Comparison of ENCODE assay signal across 21 mouse cellular contexts in genomic region chr2:161470844-161471243, GRCm38 (mm10).
DNase-seq lines count a peak whose midpoint lies in the region; ATAC-seq and TF ChIP-seq lines count a peak whose summit lies in the region.
"Had no signal": no experiment of that assay in that cellular context is flagged by ENCODE, and none has a peak within 500 bp of the region (broad histone marks: within the 10 kb centered on the region; RNA-seq: fewer than 3 reads in every experiment).

No protein-coding gene starts in this region.

- H3K36me3 ChIP-seq in forebrain, embryonic 13.5 days (ENCODE audit: poor library complexity, severe bottlenecking) = no peaks in the 10 kb centered on the region
- H3K36me3 ChIP-seq in forebrain, embryonic 12.5 days (replicated peaks) = no peaks in the 10 kb centered on the region
- H3K36me3 ChIP-seq in forebrain, postnatal 0 days (ENCODE audit: insufficient read depth) = no peaks in the 10 kb centered on the region
- H3K36me3 ChIP-seq: embryonic facial prominence, embryonic 12.5 days; heart, embryonic 15.5 days; hindbrain, embryonic 13.5 days had no signal

- no peaks in the 10 kb centered on the region for H3K9me3 ChIP-seq in forebrain, embryonic 13.5 days (replicated peaks)
- H3K9me3 ChIP-seq in forebrain, embryonic 12.5 days = no peaks in the 10 kb centered on the region
- no peaks in the 10 kb centered on the region for H3K9me3 ChIP-seq in forebrain, postnatal 0 days (ENCODE audit: low read length)
- H3K9me3 ChIP-seq: embryonic facial prominence, embryonic 12.5 days; heart, embryonic 15.5 days; hindbrain, embryonic 13.5 days had no signal

- peak; percentile 3 for DNase-seq in layer of hippocampus, adult 9-10 months (ENCODE audit: low spot score)
- DNase-seq in layer of hippocampus, postnatal 36 days = no peak
- peak; percentile 72 for DNase-seq in brain, embryonic 14.5 days (ENCODE audit: low read depth)
- peak; percentile 70 for DNase-seq in forebrain, postnatal 0 days
- no peak for DNase-seq in urinary bladder, postnatal 36 days (ENCODE audit: low spot score in 2 of 2)
- DNase-seq: adrenal gland, postnatal 14 days; cerebellum, adult 11 months; gastrocnemius, postnatal 14 days; heart, adult 2 months; heart, postnatal 14 days; kidney, adult 11 months had no signal

- H3K4me1 ChIP-seq in forebrain, embryonic 13.5 days = no peaks in the 10 kb centered on the region
- H3K4me1 ChIP-seq in forebrain, embryonic 12.5 days = no peaks in the 10 kb centered on the region
- no peaks in the 10 kb centered on the region for H3K4me1 ChIP-seq in forebrain, postnatal 0 days (ENCODE audit: insufficient read depth)
- H3K4me1 ChIP-seq: embryonic facial prominence, embryonic 12.5 days; heart, embryonic 15.5 days; hindbrain, embryonic 13.5 days had no signal

- no peak for TF ChIP-seq POLR2A in brain, embryonic 14.5 days (IDR thresholded peaks at IDR 0.05; ENCODE audit: borderline replicate concordance, extremely low read depth, insufficient read depth, insufficient read length, poor library complexity, severe bottlenecking)

- H3K27me3 ChIP-seq in forebrain, embryonic 13.5 days = no peaks in the 10 kb centered on the region
- no peaks in the 10 kb centered on the region for H3K27me3 ChIP-seq in forebrain, embryonic 12.5 days
- no peaks in the 10 kb centered on the region for H3K27me3 ChIP-seq in forebrain, postnatal 0 days (ENCODE audit: insufficient read depth, low read length)
- H3K27me3 ChIP-seq: CH12.LX; heart, embryonic 15.5 days; hindbrain, embryonic 13.5 days; Patski had no signal

- TF ChIP-seq CTCF in brain, embryonic 14.5 days (IDR thresholded peaks at IDR 0.05; ENCODE audit: borderline replicate concordance, extremely low read depth, insufficient read depth, insufficient read length) = no peak
- no peak for TF ChIP-seq CTCF in forebrain, postnatal 0 days (IDR thresholded peaks at IDR 0.05; ENCODE audit: low read depth)

- H3K4me2 ChIP-seq in forebrain, embryonic 13.5 days = no peak overlapping the region
- no peak overlapping the region for H3K4me2 ChIP-seq in forebrain, embryonic 12.5 days
- no peak overlapping the region for H3K4me2 ChIP-seq in forebrain, postnatal 0 days (ENCODE audit: low read depth)
- H3K4me2 ChIP-seq: embryonic facial prominence, embryonic 12.5 days; heart, embryonic 11.5 days; heart, embryonic 15.5 days; hindbrain, embryonic 13.5 days had no signal

- 79% methylated on average over 5 of the region's 5 CpGs for WGBS in forebrain, embryonic 13.5 days
- WGBS in forebrain, embryonic 12.5 days = 87% methylated on average over 5 of the region's 5 CpGs
- 57% methylated on average over 5 of the region's 5 CpGs for WGBS in forebrain, postnatal 0 days

- no peak overlapping the region for H3K27ac ChIP-seq in forebrain, embryonic 13.5 days
- H3K27ac ChIP-seq in forebrain, embryonic 12.5 days = no peak overlapping the region
- H3K27ac ChIP-seq in forebrain, postnatal 0 days (ENCODE audit: low read depth, low read length) = 0 out of 2 replicates have a peak overlapping the region, but pooled peaks have one; percentile 9
- H3K27ac ChIP-seq: embryonic facial prominence, embryonic 12.5 days; heart, adult 2 months; heart, embryonic 15.5 days; hindbrain, embryonic 13.5 days; hindbrain, postnatal 0 days had no signal

- ATAC-seq in forebrain, embryonic 13.5 days = peak; percentile 57; the same call in 1 of the 2 replicates
- no peak for ATAC-seq in forebrain, embryonic 12.5 days (ENCODE audit: low FRiP score)
- ATAC-seq in forebrain, postnatal 0 days = peak; percentile 61
- ATAC-seq: activated CD4-positive, CD25-positive, alpha-beta regulatory T cell, adult 4 months; Patski had no signal

- no peak overlapping the region for H3K4me3 ChIP-seq in forebrain, embryonic 13.5 days
- H3K4me3 ChIP-seq in forebrain, embryonic 12.5 days (replicated peaks) = no peak overlapping the region
- no peak overlapping the region for H3K4me3 ChIP-seq in forebrain, postnatal 0 days (ENCODE audit: low read depth, low read length)
- H3K4me3 ChIP-seq: embryonic facial prominence, embryonic 12.5 days; heart, adult 2 months; heart, embryonic 15.5 days; hindbrain, embryonic 13.5 days had no signal

- no peak overlapping the region for H3K9ac ChIP-seq in forebrain, embryonic 13.5 days
- H3K9ac ChIP-seq in forebrain, embryonic 12.5 days = no peak overlapping the region
- no peak overlapping the region for H3K9ac ChIP-seq in forebrain, postnatal 0 days
- H3K9ac ChIP-seq: embryonic facial prominence, embryonic 12.5 days; heart, embryonic 15.5 days; hindbrain, embryonic 13.5 days had no signal

Comparison
In these comparisons a context has a peak if more than half of its experiments do, and no peak if none do; other contexts are left out.
1. DNase-seq: peak in layer of hippocampus, adult 9-10 months (single experiment), brain, embryonic 14.5 days (single experiment) and forebrain, postnatal 0 days (single experiment); none in layer of hippocampus, postnatal 36 days (0 of 2) and urinary bladder, postnatal 36 days (0 of 2).